Mouse (Mus musculus): ENCODE measurements at regions not wholly inside any gene's neighbourhood (a gene's known extent, or its start where the extent isn't known, plus 50 kb on each side); places are given as distances from the start of the nearest gene placed in this dataset.

DNA sequence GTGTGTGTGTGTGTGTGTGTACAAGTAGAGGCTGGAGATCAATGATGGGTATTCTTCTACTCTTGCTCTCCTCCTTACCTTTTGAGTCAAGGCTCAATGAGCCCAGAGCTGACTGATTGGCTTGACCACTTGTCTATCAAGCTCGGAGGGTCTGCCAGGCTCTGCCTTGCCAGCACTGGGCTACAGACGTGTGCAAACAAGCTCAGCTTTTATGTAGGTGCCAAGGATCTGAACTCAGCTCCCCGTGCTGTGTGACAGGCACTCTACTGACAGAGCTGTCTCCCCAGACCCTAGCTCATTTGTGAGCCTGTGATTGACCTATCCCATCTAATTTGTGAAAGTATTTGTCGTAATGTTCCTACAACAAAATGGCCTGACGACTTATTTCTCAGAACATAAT, 54.2 kb upstream of the Cdc42bpa start:
- DNase-seq (ENCODE audit: low spot score in 2 of 2): no peak

DNA sequence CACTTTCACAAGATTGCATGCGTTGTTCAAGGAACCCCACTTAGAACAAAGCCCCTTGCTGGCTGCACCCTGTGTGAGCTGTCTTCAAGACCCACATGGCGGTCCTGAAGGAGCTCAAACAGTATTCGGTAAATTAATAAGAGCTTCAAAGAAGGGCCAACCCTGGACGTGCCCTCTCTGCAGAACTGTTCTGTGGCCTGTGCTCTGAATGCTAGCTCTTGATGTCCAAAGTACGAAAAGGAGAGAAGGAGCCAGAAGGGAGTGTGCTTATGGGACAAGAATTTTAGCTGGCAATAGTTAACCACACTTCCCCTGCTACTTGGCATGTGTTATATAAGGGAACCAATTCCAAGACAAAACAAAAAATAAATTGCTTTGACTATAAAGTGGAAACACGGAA, 67.6 kb upstream of the Cdc42bpa start:
- DNase-seq (ENCODE audit: low spot score in 2 of 2): no peak

DNA sequence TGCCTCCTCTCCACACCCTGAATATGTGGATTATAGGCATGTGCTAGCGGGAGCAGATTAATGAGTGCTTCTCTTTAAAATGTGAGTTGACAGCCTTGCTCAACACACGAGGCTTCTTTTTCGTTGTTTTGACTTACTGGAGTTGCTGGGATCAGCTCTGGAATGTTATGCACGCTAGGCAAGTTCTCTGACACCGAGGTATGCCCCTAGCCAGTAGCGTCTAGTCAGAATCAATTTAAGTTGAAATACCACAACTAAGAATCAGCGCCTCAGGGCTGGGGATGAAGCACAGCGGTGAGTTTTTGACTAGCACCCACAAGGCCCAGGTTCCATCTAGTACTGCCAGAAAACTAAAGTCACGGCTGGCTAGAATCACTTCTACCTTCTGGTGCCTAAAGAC, 72.4 kb upstream of the Cdc42bpa start:
- no peak for DNase-seq (ENCODE audit: low spot score in 2 of 2)

DNA sequence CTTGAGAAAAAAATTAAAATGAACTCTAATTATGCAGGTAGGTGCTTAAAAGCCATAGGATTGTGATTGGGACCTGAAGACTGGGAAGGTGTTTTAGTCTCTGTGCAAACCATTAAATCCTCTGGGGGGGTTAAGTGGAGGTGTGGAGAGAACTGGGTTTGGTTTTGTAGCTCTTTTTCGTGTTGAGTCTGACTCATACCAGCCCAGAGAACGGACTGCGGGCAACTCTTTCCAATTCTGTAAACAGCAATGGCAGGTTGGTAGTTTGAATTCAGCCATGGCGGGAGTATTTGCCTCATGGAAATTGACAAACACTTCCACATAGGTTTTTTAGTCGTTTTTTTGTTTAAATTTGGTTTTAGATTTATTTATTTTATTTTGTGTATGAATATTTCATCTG, 77.7 kb upstream of the Ahctf1 start:
- DNase-seq (ENCODE audit: low spot score in 2 of 2): no peak

DNA sequence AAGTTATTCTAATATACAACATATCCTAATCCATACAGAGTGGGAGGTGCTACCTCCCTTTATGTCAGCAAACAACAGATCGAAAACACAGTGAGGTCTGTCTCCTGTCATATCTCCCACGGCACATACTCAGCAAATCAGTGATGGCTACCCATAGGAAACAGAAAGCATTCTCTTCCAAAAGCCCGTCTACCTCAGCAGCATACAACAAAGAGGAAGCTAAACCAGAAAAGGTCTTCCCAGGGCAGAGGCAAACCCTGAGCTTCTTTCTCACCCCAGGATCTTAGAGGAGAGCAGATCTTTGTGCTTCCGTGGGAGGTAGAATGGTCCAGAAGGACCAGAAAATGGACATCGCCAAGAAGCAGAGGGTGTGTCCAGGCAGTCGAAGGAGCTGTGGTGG, 74.4 kb upstream of the Ahctf1 start:
- peak in 1 of 2 experiments; percentile 4 for DNase-seq (ENCODE audit: low spot score in 2 of 2)

DNA sequence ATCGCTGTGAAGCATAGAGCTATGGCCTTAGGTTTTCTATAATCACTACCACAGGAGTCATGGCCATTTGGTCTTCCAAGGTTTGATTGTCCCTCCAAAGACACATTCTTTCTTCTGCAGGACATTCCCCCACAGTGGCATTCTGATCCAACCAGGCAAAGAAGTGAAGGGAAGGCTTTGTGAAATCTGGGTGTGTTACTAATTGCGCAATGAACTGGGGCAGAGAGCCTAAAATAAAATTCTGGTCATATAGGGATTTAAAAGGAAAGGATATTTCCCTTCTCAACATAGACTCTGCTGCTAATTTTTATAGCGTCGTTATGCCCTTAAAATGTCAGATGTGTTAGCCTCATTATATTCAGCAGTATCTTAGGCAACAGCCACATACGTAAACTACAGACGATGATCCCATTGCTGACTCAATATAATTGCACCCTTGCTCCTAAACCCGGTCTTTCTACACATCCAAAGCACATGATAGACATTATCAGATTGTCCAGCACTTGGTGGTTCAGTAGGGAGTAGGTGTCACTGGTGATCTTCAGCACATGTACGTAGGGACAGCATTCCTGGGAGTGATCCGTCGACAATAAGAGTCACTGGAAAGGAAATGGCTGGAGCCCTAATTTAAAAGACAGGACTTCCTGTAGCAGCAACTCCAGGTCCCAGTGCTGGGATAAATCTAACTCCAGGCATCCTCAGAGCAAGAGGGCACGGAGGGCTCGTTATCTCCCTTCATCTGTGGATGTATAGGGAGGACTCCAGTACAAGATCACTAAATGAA, 70.5 kb upstream of the Ahctf1 start:
- no peak for DNase-seq (ENCODE audit: low spot score in 2 of 2)

DNA sequence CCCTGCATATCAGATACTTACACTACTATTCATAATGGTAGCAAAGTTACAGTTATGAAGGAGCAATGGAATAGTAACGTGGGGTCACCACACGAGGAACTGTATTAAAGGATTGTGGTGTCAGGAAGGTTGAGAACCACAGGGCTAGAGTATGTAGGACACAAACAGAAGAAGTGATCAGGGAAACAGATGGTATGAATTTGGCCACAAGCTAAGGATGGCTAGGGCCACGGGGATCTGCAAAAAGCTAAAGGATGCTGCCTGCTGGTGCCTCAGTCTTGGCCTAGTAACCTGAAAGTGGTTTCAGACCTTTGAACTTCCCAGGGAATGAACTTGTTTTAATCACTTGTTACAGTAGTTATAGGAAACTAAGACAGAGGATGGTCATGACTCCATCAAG, 68.5 kb upstream of the Ahctf1 start:
- no peak for DNase-seq (ENCODE audit: low spot score in 2 of 2)

DNA sequence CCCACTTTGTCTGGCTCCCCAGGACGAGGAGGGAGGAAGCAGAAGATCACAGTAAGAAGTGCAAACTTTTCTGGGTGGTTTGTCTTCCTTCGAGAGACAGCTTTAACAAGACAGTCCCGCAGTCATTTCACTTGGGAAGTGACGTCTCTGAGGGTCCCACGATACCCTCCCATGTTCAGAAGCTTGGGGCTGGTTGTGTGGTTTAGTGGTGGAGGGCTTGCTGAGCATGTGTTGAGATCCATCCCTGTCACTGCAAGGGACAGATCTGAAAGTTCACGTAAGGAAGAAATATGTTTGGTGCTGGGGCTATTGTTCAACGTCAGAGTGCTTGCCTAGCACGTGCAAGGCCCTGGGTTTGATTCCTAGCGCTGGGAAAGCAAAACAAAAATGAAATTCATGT, 65.2 kb upstream of the Ahctf1 start:
- DNase-seq (ENCODE audit: low spot score in 2 of 2): no peak

DNA sequence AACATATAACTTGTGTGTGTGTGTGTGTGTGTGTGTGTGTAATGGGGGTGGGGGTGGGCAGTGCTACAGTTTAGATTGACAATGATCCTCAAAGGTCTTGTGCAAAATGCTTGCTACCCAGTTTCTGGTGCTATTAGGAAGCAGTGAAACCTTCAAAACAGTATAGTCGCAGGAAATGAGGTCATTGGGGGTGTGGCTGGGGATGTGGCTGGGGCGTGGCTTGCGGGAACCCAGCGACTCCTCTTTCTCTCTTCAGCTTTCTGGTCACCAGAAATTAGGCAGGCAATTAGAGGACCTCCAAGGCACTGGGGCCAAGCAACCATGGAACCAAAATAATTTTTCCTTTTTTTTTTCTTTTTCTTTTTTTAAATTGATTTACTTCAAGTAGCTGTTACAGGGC, 64.0 kb upstream of the Ahctf1 start:
- no peak for DNase-seq (ENCODE audit: low spot score in 2 of 2)

DNA sequence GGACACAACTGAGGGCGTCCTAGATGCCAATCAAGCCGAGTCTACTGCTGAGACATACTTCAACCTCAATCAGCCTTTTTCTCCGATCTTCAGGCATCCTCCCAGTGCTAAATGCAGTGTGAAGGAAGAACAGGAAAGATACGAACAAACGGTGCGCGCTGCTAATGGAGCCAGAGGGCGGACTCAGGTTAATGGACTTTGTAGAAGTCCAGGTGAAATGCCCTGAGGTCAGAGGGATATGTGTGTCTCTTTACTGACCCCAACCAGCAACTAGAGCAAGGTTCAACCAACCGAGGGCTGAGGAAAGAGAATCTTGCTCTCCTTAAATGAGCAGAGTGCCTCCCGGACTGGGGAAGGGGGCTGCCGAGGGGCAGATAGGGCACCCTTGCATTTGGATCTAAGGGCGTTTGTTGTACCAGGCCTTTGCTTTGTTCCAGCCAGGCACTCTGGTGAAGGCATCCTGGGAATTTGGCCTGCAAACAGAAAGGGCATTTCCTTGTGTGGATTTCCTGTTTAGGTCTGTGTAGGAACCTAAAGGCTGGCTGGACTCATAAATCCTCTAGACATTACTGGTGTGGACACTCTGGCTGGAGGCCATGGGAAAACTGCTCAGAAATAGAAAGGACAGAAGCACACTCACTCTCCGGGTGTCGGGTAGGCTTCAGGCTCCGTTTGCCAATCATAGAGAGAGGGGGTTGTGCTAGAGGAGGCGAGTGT, 62.7 kb upstream of the Ahctf1 start:
- DNase-seq (ENCODE audit: low spot score in 2 of 2): no peak

DNA sequence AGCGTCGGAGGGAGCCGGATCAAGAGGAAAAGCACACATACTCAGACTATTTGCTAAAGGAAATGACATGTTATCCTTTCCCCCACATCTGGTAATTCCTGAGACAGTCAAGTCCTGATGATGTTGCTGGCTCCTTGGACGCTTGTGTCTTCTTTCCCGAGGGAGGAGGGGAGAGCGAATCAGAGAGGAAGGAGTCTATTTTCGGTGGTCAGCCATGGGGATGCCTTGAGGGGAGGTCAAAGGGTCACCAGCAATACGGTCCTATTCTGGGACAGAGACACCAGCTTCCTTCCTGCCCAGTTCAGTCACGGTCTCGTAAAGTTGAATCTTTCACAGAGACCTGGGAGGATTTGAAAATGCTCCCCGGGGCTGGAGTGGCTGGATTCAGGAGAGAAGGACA, 62.1 kb upstream of the Ahctf1 start:
- no peak for DNase-seq (ENCODE audit: low spot score in 2 of 2)

DNA sequence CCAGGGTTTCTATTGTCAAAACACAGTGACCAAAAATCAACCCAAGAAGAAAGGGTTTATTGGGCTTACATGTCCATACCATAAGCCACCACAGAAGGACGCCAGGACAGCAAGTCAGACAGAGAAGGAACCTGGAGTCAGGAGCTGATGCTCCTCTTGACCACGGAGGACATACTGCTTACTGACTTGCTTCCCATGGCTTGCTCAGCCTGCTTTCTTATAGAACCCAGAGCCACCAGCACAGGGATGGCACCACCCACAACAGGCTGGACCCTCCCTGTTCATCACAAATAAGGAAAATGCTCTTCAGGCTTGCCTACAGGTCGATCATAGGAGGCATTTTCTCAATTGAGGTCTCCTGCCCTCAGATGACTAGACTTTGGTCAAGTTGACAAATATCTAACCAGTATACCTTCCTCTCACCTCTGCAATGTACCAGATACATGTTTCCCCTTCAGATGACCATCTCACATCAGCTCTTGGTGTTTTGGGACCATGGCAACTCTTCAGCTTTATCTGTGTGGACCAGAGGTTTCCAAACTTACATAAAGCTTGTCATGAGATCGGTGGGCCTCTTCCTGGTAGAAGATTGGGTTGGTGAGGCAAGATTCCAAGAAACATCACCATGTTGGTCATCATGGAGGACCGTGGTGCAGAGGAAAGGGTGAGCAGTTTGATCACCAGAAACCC, 61.2 kb upstream of the Ahctf1 start:
- no peak for DNase-seq (ENCODE audit: low spot score in 2 of 2)

DNA sequence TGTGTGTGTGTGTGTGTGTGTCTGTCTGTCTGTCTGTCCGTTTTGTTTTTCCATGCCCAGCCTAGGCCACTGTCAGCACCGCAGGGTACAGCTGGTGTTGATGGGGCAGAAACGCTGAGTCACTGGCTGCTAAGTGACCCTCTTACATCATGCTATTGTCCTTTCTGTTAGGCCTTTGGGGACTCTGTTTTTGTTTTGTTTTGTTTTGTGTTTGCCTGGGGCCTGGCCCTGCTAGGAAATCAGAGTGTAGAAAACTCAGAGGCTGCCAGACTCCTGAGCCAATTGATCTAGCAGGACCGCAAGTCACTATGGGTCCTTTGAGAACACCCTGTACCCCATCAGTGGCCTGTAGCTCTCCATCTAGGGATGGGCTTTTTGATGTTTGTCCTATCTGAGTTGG, 59.9 kb upstream of the Ahctf1 start:
- DNase-seq (ENCODE audit: low spot score in 2 of 2): no peak

DNA sequence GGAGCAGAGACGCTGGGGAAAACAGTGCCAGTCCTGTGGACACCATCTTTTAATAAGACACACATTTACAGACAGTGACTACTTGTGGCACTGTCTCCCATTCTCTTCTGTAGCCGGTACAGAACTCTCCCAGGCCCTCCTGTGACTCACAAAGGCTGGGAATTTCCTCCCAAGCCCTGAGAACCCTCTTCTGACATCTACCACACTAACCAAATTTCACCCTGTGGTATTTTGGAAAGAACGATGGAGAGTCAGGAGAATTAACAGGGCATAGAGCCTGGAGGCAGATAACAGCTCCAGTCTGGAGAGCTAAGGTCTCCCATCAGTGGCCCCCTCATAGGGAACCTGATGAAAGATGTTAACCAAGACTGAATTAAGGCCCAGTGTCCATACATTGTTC, 59.5 kb upstream of the Ahctf1 start:
- DNase-seq (ENCODE audit: low spot score in 2 of 2): no peak

DNA sequence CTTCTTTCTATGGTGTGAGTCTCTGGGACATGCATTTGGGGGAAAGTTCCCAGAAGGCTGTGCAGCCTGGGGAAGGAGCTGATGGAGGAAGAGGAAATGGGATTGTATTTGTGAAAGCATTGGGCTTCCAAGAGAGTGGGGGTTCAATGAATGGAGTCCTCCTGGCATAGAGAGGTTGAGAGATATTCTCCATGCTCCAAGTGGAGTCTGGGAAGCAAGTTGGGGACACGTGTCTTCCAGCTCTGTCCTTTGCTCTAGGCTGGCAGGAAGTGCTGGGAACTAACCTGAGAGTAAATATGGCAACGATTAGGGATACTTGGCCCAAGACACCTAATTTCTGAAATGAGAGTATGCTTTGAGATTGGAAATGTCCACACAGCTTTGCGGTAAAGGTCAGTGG, 58.3 kb upstream of the Ahctf1 start:
- no peak for DNase-seq (ENCODE audit: low spot score in 2 of 2)

DNA sequence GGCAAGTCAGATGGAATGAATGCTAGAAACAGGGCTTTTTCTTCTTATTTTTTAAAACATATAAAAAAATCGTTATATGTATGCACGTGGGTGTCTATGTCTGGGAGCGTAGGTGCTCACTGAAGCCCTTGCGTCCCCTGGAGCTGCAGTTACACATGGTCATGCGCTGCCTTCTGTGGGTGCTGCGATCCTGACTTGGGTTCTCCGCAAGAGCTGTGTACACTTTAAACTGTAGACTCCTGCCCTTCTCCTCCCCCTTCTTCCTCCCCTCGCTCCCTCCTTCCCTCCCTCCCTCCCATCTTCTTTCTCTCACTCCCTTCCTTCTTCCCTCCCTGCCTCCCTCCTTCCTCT, 56.0 kb upstream of the Ahctf1 start:
- DNase-seq (ENCODE audit: low spot score in 2 of 2): no peak

DNA sequence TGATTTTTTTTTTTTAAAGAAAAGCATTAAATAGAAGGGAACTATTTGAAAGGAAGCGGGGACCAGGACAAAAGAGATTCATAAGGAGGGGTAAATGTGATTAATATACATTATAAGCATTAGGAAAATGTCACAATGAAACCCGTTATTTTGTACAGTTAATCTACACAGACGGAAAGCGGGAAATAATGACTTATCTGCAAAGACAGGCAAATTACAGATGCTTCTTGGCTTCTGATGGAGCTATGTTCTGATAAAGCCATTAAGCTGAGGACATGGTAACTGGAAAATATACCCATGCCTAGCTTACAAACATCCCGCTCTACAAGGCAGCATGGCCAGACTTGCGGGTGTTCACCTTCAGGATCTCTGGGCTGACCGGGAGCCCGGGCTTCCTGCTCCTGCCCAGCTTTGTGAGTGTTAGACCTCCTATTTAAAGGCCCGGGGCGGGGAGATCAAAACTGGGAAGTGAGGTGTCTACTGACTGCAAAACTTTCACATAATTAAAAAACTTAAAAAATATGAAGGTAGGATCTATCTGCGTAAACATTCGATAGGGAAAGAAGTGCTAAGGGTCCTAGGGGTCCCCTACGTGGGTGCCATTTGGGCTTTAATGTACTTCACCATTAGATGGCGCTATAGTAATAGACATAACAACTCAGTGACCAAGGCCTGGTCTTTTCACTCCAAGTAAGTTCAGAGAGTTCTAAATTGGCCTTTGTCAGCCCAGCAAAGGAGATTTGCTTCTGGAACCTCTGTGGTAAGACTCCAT, 55.5 kb upstream of the Ahctf1 start:
- no peak for DNase-seq (ENCODE audit: low spot score in 2 of 2)

DNA sequence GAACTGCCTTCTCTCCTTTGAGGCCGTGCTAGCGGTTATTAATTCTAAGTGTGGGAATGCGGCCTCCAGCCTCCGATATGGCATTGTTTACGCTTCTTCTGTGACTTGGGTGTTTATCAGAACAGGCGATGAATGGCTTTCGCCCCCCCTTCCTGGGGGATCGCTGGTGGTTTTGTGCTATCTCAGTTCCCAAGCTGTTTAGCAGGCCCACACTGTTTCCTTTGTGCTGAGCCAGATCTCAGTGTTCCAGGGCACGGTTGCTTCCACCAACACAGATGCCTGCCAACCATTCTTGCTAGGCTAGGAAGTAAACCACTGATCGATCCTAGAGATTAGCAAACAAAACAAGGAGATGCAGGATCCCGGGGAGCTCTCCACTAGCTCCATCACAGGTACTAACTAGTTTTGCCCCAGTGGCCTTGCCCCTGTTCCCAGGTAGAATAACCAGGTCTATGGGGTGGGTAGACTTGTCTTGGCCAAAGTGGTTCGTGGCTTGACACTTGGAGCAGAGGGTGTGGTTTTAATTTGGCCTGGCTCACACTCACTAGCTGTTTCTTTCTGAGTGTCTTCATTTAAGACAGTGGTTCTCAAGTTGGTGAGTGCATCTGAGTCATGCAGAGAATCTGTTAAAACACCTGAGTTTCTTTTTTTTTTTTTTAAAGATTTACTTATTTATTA, 50.9 kb upstream of the Ahctf1 start:
- no peak for DNase-seq (ENCODE audit: low spot score in 2 of 2)

Data from urinary bladder, postnatal 4 days (tissue).